Mouse (Mus musculus) layer of hippocampus, adult 8-10 months (tissue): ENCODE measurements at regions not wholly inside any gene's neighbourhood (a gene's known extent, or its start where the extent isn't known, plus 50 kb on each side); places are given as distances from the start of the nearest gene placed in this dataset.

Experiments used
- DNase-seq, 2 experiments: peaks; one replicate each; pipeline ENCODE4 v3.0.0; 2022; ENCODE audit warnings: low spot score in 2 of 2

DNA sequence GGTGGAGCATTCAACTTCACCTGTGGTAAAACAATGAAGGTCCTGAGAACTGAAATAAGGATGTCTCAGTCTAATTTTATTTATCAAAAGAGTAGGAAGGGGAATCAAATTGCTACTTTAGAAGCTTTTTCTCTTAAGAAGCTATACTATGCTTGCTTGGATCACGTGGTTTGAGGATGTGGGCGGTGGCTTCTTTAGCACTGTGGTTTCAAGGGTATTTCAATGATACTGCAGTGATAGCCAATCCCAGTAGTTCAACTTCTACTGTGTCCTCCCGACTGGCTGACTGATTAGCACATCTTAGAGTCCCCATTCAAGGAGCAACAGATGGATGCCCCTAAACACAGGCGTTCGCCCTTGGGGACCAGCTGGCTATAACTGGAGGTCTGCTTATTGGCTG lies 575.6 kb downstream of the Vrk1 start:
- DNase-seq, result no peak

- DNase-seq, result no peak
These were observed 582.7 kb downstream of the Vrk1 start for GRCm38 (mm10) chr12:106592686-106593085.

DNA sequence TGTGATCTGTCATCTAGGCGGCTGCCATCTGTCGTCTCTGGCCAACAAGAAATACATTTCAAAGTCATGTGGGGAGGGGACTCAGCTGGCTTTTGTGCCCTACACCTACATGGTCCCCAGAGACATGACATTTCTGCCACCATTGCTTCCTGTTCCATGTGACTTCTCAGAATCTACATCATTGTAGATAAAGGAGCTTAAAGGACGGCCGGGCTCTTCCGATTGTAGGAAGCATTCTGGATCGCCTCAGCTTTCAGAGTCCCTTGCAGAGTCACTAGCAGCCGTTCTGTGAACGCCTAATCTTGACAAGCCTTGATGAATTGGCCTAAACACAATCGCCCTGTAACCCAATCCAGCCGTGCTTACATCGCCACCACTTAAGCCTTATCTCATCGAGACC lies 587.6 kb downstream of the Vrk1 start:
- DNase-seq, result no peak

- no peak for DNase-seq
These were observed 597.2 kb downstream of the Vrk1 start for GRCm38 (mm10) chr12:106607240-106607639.

DNA sequence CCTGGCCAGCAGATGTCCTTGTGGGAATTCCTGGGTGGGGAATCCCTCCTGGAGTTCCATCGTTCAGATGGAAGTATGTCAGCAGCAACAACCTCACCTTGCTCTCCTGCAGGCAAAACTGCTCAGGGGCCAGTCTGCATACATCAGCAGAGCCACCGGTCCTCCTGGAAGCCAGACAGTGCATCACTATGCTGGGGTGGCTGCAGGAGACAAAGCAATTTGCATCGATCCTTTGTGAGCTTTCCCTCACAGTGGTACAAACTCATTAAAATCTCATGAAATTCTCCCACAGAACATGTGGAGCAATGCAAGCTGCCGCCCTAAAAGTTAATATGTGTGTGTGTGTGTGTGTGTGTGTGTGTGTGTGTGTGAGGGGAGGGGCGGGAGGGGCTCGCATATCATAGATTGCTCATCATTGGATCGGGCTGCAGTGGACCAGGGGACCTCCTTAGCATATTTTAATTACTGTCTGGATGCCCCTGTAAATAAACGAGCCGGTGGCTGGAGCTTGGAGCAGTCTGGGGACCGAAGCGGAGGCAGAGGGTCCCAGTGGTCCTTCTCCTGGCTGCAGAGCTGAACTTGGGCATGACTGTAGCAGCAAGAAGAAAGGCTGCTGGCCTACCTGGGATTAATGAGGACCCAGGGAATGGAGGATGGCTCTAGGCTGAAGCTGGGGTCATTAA lies 597.8 kb downstream of the Vrk1 start:
- no peak for DNase-seq

GRCm38 (mm10) chr12:106618684-106619083 lies 608.7 kb downstream of the Vrk1 start:
- DNase-seq, result peak in 1 of 2 experiments; percentile 8

DNA sequence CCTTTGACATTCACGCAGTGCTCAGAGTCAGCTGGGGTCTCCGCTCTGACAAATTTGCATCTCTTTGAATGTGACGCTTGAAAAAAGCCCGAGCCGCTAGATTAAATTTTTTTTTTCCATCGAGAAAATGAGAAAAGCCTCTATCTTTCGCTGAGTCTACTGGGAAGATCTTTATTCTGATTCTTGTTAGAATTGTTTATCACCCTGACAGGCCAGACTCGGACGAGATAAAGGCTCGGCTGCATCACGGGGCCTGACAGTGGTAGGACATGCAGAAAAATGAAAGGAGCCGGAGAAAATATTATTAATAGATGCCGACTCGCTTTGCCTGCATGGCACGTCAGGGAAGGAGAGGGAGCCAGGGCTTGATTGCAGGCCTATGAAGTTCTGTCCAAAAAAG lies 616.8 kb downstream of the Vrk1 start:
- DNase-seq, result no peak

- DNase-seq, result no peak
These were observed 622.5 kb downstream of the Vrk1 start for GRCm38 (mm10) chr12:106632566-106632965.

DNA sequence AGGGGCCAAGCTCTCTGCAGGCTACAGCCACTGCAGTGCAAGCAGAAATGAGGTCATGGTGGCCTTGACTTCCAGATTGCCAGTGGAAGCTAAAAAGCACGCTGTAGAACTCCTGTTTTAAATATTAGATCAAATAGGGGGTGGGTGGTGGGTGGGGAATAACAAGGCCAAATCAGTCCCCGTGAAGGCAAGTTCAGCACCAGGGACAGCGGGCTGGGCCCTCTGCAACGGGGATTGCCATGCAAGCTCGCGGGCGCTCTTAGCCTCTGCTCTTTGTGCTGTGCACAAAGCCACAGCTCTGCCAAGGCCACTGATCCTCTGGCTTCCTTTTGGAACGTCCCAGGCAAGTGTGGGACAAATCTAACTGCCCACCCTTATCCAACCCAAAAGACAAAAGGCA lies 623.1 kb downstream of the Vrk1 start:
- DNase-seq, result no peak

- no peak for DNase-seq
These were observed 648.3 kb downstream of the Vrk1 start for GRCm38 (mm10) chr12:106658317-106658716.

- no peak for DNase-seq
These were observed 663.3 kb downstream of the Vrk1 start for GRCm38 (mm10) chr12:106673232-106673766.

DNA sequence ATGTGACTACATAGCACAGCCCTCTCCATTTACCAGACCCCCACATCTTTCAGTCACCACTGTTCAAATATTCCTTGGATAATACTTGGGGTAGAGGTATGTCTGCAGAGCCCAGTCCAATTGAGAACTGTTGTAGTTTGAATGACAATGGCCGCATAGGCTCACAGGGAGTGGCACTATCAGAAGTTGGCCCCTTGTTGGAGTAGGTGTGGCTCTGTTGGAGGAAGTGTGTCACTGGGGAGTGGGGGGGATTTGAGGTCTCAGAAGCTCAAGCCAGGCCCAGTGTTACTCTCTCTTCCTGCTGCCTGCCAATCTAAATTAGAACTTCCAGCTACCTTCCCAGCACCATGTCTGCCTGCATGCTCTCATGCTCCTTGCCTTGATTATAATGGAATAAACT lies 664.7 kb downstream of the Vrk1 start:
- DNase-seq, result no peak

DNA sequence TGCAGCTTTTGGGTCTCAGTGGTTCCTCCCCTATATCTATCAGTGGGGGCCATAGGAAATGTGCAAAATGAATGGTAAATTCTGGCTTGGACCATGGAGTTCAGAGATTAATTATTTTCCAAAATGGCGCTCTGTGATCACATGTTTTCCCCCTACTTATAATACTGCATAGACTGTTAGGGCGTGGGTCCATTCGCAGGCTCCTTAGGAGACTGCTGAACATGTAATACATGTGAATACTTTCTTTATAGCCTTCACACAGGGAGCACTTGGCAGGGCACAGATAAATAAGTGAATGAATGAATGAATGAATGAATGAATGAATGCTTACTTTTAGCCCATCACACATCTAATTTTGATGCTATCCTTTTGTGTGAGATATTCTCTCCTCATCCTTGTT lies 666.1 kb downstream of the Vrk1 start:
- DNase-seq, result no peak

GRCm38 (mm10) chr12:106676566-106676965 lies 666.5 kb downstream of the Vrk1 start:
- DNase-seq, result no peak

GRCm38 (mm10) chr12:106685986-106686385 lies 676.0 kb downstream of the Vrk1 start:
- DNase-seq, result peak; percentile 37 to 42

- peak; percentile 15 to 28 for DNase-seq
These were observed 677.7 kb downstream of the Vrk1 start for GRCm38 (mm10) chr12:106687751-106688150.

DNA sequence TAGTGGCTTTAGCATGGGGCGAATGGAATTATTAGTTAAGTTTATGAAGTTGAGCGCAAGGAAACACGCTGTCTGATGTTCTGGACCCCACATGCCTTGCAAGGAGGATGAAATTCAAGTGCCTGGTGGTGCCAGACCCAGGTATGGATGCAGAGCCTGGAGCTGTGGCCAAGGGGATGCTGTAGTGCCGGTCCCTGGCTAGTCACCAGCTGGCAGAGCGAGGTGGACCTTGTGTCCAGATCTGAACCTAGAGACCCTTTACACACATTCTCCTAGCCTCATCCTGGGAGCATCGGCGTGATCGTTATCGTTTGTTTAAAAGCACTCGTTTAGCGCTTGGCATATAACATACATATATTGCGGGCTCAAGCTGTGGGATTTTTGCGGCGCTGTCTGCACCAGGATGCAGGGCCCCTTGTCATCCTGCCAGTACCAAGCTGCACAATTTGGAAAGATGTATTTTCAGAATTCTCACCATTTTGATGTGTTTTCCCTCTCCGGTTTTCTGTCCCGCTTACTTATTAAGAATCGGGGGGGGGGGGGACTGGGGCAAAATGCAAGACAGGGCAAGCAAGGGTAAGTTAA lies 678.2 kb downstream of the Vrk1 start:
- peak in 1 of 2 experiments; percentile 8 for DNase-seq

DNA sequence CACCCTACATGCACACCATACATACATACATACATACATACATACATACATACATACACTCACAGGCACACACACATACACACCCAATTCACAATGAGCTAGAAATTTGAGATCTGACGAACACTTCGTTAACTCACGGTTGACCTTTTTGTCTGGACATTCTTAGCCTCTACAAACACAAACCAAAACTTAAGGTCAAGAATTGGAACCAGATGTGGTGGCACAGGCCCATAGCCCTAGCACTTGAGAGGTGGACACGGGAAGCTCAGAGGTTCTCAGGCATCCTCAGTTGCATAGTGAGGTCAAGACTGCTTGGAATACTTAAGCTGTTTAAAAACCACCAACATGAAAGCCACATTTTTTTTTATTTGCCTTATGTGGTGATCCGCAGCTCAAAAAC lies 692.9 kb downstream of the Vrk1 start:
- DNase-seq, result no peak

GRCm38 (mm10) chr12:106721271-106722009 lies 711.4 kb downstream of the Vrk1 start:
- no peak for DNase-seq

DNA sequence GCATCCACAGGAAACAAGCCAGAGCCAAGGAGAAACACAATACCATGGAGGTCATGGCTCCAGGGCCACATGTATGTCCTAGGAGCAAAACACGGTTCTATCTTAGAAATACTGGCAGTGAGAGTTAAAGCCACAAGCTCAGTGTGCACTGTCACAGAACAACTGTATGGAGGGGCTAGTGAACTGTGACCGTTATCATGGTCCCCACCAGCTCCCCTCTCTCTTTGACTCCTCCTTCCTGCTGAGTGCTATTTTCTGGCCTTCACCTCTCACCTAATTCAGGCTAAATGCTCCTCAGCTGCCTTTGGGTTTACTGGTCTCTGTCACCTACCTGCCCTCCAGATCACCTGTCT lies 712.0 kb downstream of the Vrk1 start:
- no peak for DNase-seq

GRCm38 (mm10) chr12:106722761-106723160 lies 712.7 kb downstream of the Vrk1 start:
- no peak for DNase-seq

GRCm38 (mm10) chr12:106726920-106727319 lies 716.9 kb downstream of the Vrk1 start:
- no peak for DNase-seq

- no peak for DNase-seq
These were observed 717.5 kb downstream of the Vrk1 start for GRCm38 (mm10) chr12:106727486-106727885.
